Mouse (Mus musculus): ENCODE results near the gene Gnai3. TPM values are rescaled to one million over a fixed set of nuclear protein-coding genes. Genes with fewer than 3 reads are reported as not detected.
A peak's percentile ranks its signal among the peaks of the same experiment; 100 is the strongest.

Gene Gnai3
- polyA plus RNA-seq, 1 experiment: 31.0 TPM

DNA sequence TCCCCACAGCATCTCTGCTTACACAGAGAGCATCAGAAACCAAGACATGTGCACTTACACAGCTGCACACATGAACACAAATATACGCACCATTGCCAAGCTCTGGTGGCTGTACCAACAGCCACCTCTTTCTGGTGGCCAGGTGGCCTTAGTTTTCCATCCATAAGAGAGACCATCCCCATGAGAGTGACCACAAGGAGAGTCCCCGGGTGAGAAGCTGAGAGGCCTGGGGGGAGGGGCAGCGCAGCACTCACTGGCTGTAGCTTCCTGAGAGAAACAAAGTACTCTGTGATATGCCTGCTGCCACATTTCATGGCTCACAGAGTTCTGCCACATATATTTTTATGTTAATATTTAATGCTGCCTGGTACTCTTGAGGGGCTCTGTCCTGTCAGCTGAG, 23.3 kb upstream of the Gnai3 start:
- DNase-seq: no peak
- Histone ChIP-seq H3K27ac (ENCODE audit: insufficient read depth, low read depth, low read length) (no peak overlapping the region), H3K4me3 (ENCODE audit: insufficient read depth, low read depth, low read length) (no peak overlapping the region), H3K4me1 (ENCODE audit: control insufficient read depth, insufficient read depth, low read length) (no peaks in the 10 kb centered on the region), H3K36me3 (ENCODE audit: control insufficient read depth, insufficient read depth, low read length) (no peaks in the 10 kb centered on the region), H3K27me3 (replicated peaks; ENCODE audit: control insufficient read depth, insufficient read depth, low read length) (no peaks in the 10 kb centered on the region)
- WGBS: 62% methylated on average over 3 of the region's 3 CpGs
- no peak for TF ChIP-seq CTCF (conservative IDR thresholded peaks at IDR 0.05; ENCODE audit: insufficient read depth, insufficient read length, low read depth, low read length)
- TF ChIP-seq POLR2A (IDR thresholded peaks at IDR 0.05; ENCODE audit: low read depth, low read length): no peak

- H3K36me3 ChIP-seq (ENCODE audit: control insufficient read depth, insufficient read depth, low read length): no peaks in the 10 kb centered on the region
- no peak overlapping the region for H3K27ac ChIP-seq (ENCODE audit: insufficient read depth, low read depth, low read length)
- 53% methylated on average over 14 of the region's 14 CpGs for WGBS
- no peaks in the 10 kb centered on the region for H3K4me1 ChIP-seq (ENCODE audit: control insufficient read depth, insufficient read depth, low read length)
- DNase-seq: no peak
- H3K27me3 ChIP-seq (replicated peaks; ENCODE audit: control insufficient read depth, insufficient read depth, low read length): no peaks in the 10 kb centered on the region
- no peak for TF ChIP-seq POLR2A (IDR thresholded peaks at IDR 0.05; ENCODE audit: low read depth, low read length)
- TF ChIP-seq CTCF (conservative IDR thresholded peaks at IDR 0.05; ENCODE audit: insufficient read depth, insufficient read length, low read depth, low read length): no peak
- H3K4me3 ChIP-seq (ENCODE audit: insufficient read depth, low read depth, low read length): no peak overlapping the region
Measured at GRCm38 (mm10) chr3:108167499-108167898, 21.6 kb upstream of the Gnai3 start.

GRCm38 (mm10) chr3:108166486-108167211, 20.7 kb upstream of the Gnai3 start:
- Histone ChIP-seq H3K27me3 (replicated peaks; ENCODE audit: control insufficient read depth, insufficient read depth, low read length) (no peaks in the 10 kb centered on the region), H3K27ac (ENCODE audit: insufficient read depth, low read depth, low read length) (no peak overlapping the region), H3K4me1 (ENCODE audit: control insufficient read depth, insufficient read depth, low read length) (no peaks in the 10 kb centered on the region), H3K4me3 (ENCODE audit: insufficient read depth, low read depth, low read length) (no peak overlapping the region), H3K36me3 (ENCODE audit: control insufficient read depth, insufficient read depth, low read length) (no peaks in the 10 kb centered on the region)
- WGBS: 23% methylated on average over 9 of the region's 11 CpGs
- peak; percentile 47 for DNase-seq
- no peak for TF ChIP-seq POLR2A (IDR thresholded peaks at IDR 0.05; ENCODE audit: low read depth, low read length)
- TF ChIP-seq CTCF (conservative IDR thresholded peaks at IDR 0.05; ENCODE audit: insufficient read depth, insufficient read length, low read depth, low read length): no peak; the same call in 1 of the 2 replicates

DNA sequence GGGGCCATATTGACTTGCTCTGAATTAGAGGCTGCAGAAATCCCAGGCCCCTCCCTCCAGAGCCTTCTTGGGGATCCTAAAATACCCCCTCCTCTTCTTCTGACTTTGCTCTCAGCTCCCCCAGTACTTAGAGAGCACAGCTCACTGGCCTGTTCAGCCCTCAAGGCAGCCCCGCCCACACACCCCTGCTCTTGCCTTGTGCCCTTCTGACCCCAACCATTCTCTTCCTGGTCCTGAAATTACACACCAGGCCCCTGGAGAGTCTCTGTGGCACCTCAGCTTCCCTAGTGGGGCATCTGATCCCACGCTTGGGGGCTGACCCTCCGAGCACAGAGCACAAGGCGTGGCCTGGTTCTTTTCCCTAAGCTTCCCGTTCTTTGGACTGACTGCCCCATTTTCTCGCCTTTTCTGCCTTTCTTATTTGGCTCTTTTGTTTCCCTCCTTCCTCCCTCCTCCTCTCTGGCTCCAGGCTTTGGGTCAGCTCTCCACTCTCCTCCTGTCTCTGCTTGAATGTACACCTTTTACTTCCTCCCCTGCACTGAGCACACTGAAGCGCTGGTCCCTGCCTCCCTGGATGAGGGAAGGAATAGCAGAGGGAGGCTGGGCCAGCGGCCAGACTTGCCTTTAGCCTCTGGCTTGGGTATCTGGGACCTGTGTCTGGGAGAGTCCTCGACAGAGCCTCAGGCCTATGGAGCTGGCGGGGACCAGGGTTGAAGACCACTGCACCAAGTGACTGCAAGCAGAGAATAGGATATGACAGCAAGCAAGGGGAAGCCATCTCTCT, 19.8 kb upstream of the Gnai3 start:
- H3K36me3 ChIP-seq (ENCODE audit: control insufficient read depth, insufficient read depth, low read length): no peaks in the 10 kb centered on the region
- H3K27ac ChIP-seq (ENCODE audit: insufficient read depth, low read depth, low read length): no peak overlapping the region
- TF ChIP-seq CTCF (conservative IDR thresholded peaks at IDR 0.05; ENCODE audit: insufficient read depth, insufficient read length, low read depth, low read length) (no peak), POLR2A (IDR thresholded peaks at IDR 0.05; ENCODE audit: low read depth, low read length) (no peak)
- no peak for DNase-seq
- no peak overlapping the region for H3K4me3 ChIP-seq (ENCODE audit: insufficient read depth, low read depth, low read length)
- H3K27me3 ChIP-seq (replicated peaks; ENCODE audit: control insufficient read depth, insufficient read depth, low read length): no peaks in the 10 kb centered on the region
- H3K4me1 ChIP-seq (ENCODE audit: control insufficient read depth, insufficient read depth, low read length): no peaks in the 10 kb centered on the region
- 58% methylated on average over 10 of the region's 10 CpGs for WGBS

DNA sequence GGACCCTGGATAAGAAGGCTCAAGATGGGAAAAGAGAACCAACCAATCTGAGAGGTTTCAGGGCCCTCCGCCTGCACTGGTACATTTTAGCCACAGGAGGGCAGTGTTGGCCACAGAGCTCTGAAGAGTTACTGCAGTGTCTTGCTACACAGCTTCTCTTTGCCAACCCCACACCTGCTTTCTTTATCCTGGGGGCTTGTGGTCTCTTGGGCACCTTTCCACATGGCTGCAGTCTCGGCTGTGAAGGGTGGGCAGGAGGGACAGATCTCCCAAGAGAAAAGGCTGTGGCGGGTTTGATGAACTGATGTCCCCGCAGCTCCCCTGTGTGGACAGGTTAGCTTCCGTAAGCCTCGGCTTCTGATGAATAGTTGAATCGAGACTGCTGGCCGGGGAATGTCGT, 18.9 kb upstream of the Gnai3 start:
- Histone ChIP-seq H3K27ac (ENCODE audit: insufficient read depth, low read depth, low read length) (no peak overlapping the region), H3K4me1 (ENCODE audit: control insufficient read depth, insufficient read depth, low read length) (no peaks in the 10 kb centered on the region), H3K27me3 (replicated peaks; ENCODE audit: control insufficient read depth, insufficient read depth, low read length) (no peaks in the 10 kb centered on the region), H3K36me3 (ENCODE audit: control insufficient read depth, insufficient read depth, low read length) (no peaks in the 10 kb centered on the region), H3K4me3 (ENCODE audit: insufficient read depth, low read depth, low read length) (peak overlapping the region; percentile 31; the same call in 1 of the 2 replicates)
- DNase-seq: peak; percentile 83
- TF ChIP-seq POLR2A (IDR thresholded peaks at IDR 0.05; ENCODE audit: low read depth, low read length): no peak
- peak; percentile 97 for TF ChIP-seq CTCF (conservative IDR thresholded peaks at IDR 0.05; ENCODE audit: insufficient read depth, insufficient read length, low read depth, low read length)
- 6% methylated on average over 9 of the region's 9 CpGs for WGBS

DNA sequence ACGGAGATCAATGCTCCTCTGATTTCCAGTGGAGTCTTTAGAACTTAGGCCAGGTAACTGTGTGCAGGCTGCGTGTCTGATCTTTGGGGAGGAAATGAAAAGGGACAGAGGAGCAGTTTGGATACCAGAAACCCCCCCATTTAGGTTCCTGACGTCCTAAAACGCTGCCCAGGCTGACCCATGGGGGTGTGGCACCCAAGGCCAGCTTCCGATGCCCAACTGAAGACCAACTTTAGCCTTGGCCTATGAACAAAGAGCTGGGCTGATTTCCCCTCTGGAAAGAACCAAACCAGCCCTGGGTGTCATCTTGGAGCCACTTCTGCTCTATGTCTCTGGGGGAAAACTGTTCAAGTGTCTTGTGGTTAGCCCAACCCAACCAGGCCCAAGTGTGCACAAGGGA, 18.1 kb upstream of the Gnai3 start:
- no peak for DNase-seq
- no peaks in the 10 kb centered on the region for H3K36me3 ChIP-seq (ENCODE audit: control insufficient read depth, insufficient read depth, low read length)
- no peak overlapping the region for H3K27ac ChIP-seq (ENCODE audit: insufficient read depth, low read depth, low read length)
- TF ChIP-seq CTCF (conservative IDR thresholded peaks at IDR 0.05; ENCODE audit: insufficient read depth, insufficient read length, low read depth, low read length) (no peak), POLR2A (IDR thresholded peaks at IDR 0.05; ENCODE audit: low read depth, low read length) (no peak)
- no peak overlapping the region for H3K4me3 ChIP-seq (ENCODE audit: insufficient read depth, low read depth, low read length)
- H3K27me3 ChIP-seq (replicated peaks; ENCODE audit: control insufficient read depth, insufficient read depth, low read length): no peaks in the 10 kb centered on the region
- no peaks in the 10 kb centered on the region for H3K4me1 ChIP-seq (ENCODE audit: control insufficient read depth, insufficient read depth, low read length)
- WGBS: 64% methylated on average over 5 of the region's 5 CpGs

- Histone ChIP-seq H3K36me3 (ENCODE audit: control insufficient read depth, insufficient read depth, low read length) (no peaks in the 10 kb centered on the region), H3K27me3 (replicated peaks; ENCODE audit: control insufficient read depth, insufficient read depth, low read length) (no peaks in the 10 kb centered on the region), H3K4me3 (ENCODE audit: insufficient read depth, low read depth, low read length) (no peak overlapping the region), H3K27ac (ENCODE audit: insufficient read depth, low read depth, low read length) (no peak overlapping the region), H3K4me1 (ENCODE audit: control insufficient read depth, insufficient read depth, low read length) (no peaks in the 10 kb centered on the region)
- no peak for DNase-seq
- WGBS: 78% methylated on average over 9 of the region's 9 CpGs
- no peak for TF ChIP-seq CTCF (conservative IDR thresholded peaks at IDR 0.05; ENCODE audit: insufficient read depth, insufficient read length, low read depth, low read length)
- TF ChIP-seq POLR2A (IDR thresholded peaks at IDR 0.05; ENCODE audit: low read depth, low read length): no peak
Measured at GRCm38 (mm10) chr3:108158383-108159037, 12.6 kb upstream of the Gnai3 start.

All from kidney, adult 2 months (tissue).